Mouse (Mus musculus) thymus, adult 2 months (tissue): ENCODE measurements at regions not wholly inside any gene's neighbourhood (a gene's known extent, or its start where the extent isn't known, plus 50 kb on each side); places are given as distances from the start of the nearest gene placed in this dataset.

ENCODE experiments used
- DNase-seq: peaks from one replicate; pipeline ENCODE4 v3.0.0; 2021
- H3K27ac ChIP-seq: fragments of 200-500 bp; 2 replicates; pipeline ENCODE4 v1.5.1; 2012; ENCODE audit warnings: low read length, control low read depth; ENCODE audit not compliant: control insufficient read depth, insufficient read depth
- H3K27me3 ChIP-seq: fragments of 200-500 bp; 2 replicates; pipeline ENCODE4 v1.6.1; 2012; ENCODE audit warnings: mild to moderate bottlenecking, low read length, moderate library complexity, mixed read lengths; ENCODE audit not compliant: control insufficient read depth, insufficient read depth
- H3K36me3 ChIP-seq: fragments of 200-500 bp; 2 replicates; pipeline ENCODE4 v1.6.1; 2012; ENCODE audit warnings: mild to moderate bottlenecking, low read length, moderate library complexity; ENCODE audit not compliant: control insufficient read depth, insufficient read depth
- H3K4me1 ChIP-seq: fragments of 200-500 bp; replicated peaks from 2 replicates; pipeline ENCODE4 v1.6.1; 2012; ENCODE audit warnings: low read length; ENCODE audit not compliant: control insufficient read depth, insufficient read depth
- H3K4me3 ChIP-seq: fragments of 200-500 bp; 2 replicates; pipeline ENCODE4 v1.5.1; 2012; ENCODE audit warnings: mild to moderate bottlenecking, low read length, control low read depth, moderate library complexity; ENCODE audit not compliant: control insufficient read depth, insufficient read depth
- CTCF ChIP-seq: fragments of 200-500 bp; IDR thresholded peaks from 2 replicates; pipeline ENCODE4 v1.5.1; 2012; ENCODE audit warnings: mild to moderate bottlenecking, control low read depth, low read length, moderate library complexity, borderline replicate concordance; ENCODE audit not compliant: control insufficient read depth, poor library complexity, insufficient read depth; ENCODE audit errors: extremely low read depth
- POLR2A ChIP-seq: fragments of 200-500 bp; IDR thresholded peaks from 2 replicates; pipeline ENCODE4 v1.6.1; 2012; ENCODE audit warnings: mild to moderate bottlenecking, low read length, control low read depth, moderate library complexity; ENCODE audit not compliant: control insufficient read depth, poor library complexity, insufficient read depth; ENCODE audit errors: extremely low read depth
- WGBS: fragments of 180-500 bp; shearing (Covaris S2); methylation state at CpG from one replicate; pipeline ENCODE4 v1.1.7; 2018; 5-methylcytosine and 5-hydroxymethylcytosine counted together

DNA sequence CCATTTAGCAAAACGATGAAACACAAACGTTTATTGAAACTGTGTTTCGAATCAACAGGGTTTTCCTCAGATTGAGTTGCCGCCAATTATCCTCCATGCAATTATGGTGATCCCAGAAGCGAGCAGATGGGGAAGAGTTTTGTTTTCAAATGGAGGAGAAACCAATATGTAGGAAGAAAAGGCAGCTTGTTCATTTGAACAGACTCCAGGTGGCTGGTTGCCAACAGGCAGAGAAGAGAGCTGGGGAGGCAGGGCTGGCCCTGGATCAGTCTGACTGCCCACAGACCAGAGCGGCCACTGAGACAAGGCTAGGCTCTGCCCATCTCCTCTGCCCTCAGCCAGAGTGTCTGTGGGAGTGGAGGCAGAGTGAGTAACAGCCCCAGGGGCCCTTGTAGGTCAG is 398.8 kb upstream of the Adgra3 start:
- H3K27me3 ChIP-seq, result no peaks in the 10 kb centered on the region
- 82% methylated on average over 6 of the region's 6 CpGs for WGBS
- no peak for DNase-seq

DNA sequence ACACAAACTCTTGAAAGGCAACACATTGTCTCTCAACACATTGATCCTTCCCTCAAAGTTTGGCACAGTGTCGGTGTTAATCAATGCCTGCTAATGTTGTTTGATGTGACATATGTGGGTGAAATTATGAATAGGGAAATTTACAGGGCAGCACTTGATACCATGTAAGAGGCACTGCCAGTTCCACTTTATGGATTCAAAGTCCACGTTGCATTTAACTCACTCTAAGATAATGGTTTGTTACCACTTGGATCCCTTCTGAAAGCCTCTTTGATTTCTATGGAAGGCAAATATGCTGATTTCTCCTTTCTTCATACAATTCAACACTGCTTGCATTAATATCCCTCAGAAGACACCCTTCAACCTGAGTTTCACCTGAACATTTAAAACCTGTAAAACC is 395.6 kb upstream of the Adgra3 start:
- H3K27me3 ChIP-seq, result no peaks in the 10 kb centered on the region
- WGBS, result 86% methylated on average over 2 of the region's 2 CpGs
- no peak for TF ChIP-seq CTCF
- TF ChIP-seq POLR2A, result no peak
- DNase-seq, result no peak
- H3K36me3 ChIP-seq, result no peaks in the 10 kb centered on the region
- H3K4me1 ChIP-seq, result no peaks in the 10 kb centered on the region
- H3K4me3 ChIP-seq, result no peak overlapping the region
- H3K27ac ChIP-seq, result no peak overlapping the region

More for the DNA sequence above, 398.8 kb upstream of the Adgra3 start:
- Histone ChIP-seq H3K4me3 (no peak overlapping the region), H3K27ac (no peak overlapping the region), H3K36me3 (no peaks in the 10 kb centered on the region), H3K4me1 (no peaks in the 10 kb centered on the region)
- TF ChIP-seq CTCF (no peak), POLR2A (no peak)

DNA sequence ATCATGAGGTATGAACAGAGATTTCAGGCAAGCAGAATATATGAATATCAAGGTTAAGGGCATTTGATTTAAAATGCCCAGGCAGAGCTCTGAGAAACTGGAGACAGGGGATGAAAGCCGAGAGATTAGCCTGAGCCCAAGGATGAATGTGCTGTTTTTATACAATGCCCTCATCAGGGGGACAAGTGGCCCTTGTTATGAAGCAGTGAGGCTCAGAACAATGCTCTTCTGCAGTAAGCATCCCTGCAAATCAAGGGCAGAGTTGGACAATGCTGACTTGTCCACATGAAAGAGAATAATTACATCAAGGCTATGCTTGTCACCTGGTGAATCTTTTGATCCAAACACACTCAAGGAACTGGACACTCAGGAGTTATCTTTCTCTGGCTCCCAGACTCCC is 348.1 kb upstream of the Adgra3 start:
- 73% methylated on average over 1 of the region's 1 CpGs for WGBS

DNA sequence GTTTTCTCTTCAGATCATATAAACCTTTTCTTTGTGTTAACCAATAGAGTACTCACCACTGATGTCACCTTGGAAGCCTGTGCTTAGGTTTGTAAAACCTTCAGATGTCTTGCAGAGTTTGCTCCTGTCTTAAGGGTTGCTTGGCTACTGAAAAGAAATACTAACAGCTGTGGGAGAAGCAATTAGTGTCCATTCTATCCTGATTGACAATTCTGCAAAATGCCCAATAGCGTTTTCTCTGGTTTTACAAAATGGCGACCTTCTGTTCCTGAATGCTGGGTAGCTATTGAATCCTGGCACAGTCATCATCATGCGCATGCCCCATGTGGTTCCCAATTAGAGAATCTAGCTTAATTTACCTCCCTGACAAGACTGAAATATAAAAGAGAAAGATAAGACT is 347.7 kb upstream of the Adgra3 start:
- Histone ChIP-seq H3K4me1 (no peaks in the 10 kb centered on the region), H3K27ac (no peak overlapping the region), H3K27me3 (no peaks in the 10 kb centered on the region), H3K36me3 (no peaks in the 10 kb centered on the region), H3K4me3 (no peak overlapping the region)
- TF ChIP-seq POLR2A, result no peak
- no peak for TF ChIP-seq CTCF
- WGBS, result 92% methylated on average over 3 of the region's 3 CpGs
- no peak for DNase-seq

More for the DNA sequence above, 348.1 kb upstream of the Adgra3 start:
- H3K27me3 ChIP-seq, result no peaks in the 10 kb centered on the region
- no peak overlapping the region for H3K4me3 ChIP-seq
- H3K4me1 ChIP-seq, result no peaks in the 10 kb centered on the region
- no peak for DNase-seq
- H3K36me3 ChIP-seq, result no peaks in the 10 kb centered on the region
- no peak overlapping the region for H3K27ac ChIP-seq
- no peak for TF ChIP-seq POLR2A
- TF ChIP-seq CTCF, result no peak
